Mouse (Mus musculus) ES-E14 (cell line): ENCODE data around the gene Nat8f5. TPM values are rescaled to one million over a fixed set of nuclear protein-coding genes. Genes with fewer than 3 reads are reported as not detected.
"Not testable (repeated sequence)": the region's sequence is repeated elsewhere in the genome, so short reads cannot be mapped to it uniquely, and the experiment has no call there.

ENCODE experiments used
- DNase-seq: peaks from one replicate; pipeline ENCODE4 v3.0.0-alpha.2; 2013; ENCODE audit warnings: low read depth, low spot score
- H3K27ac ChIP-seq: 2 replicates; pipeline ENCODE4 v1.5.1; 2012; ENCODE audit warnings: low read depth, mild to moderate bottlenecking, low read length, moderate library complexity, mixed read lengths; ENCODE audit not compliant: poor library complexity, insufficient read depth, severe bottlenecking
- H3K36me3 ChIP-seq: 2 replicates; pipeline ENCODE4 v1.6.1; 2012; ENCODE audit warnings: mild to moderate bottlenecking, low read length, moderate library complexity, mixed read lengths; ENCODE audit not compliant: control insufficient read depth, poor library complexity, insufficient read depth, severe bottlenecking
- H3K4me1 ChIP-seq, 2 experiments: fragments of 150-350 bp in 1 of 2; sonication (generic) in 1 of 2; 2 replicates each; pipeline ENCODE4 v1.6.1; 2012; ENCODE audit warnings: low read length in 2 of 2, mild to moderate bottlenecking in 1 of 2, mixed read lengths in 1 of 2; ENCODE audit not compliant: control insufficient read depth in 2 of 2, insufficient read depth in 2 of 2, poor library complexity in 1 of 2
- H3K4me3 ChIP-seq, 2 experiments: fragments of 150-350 bp in 1 of 2; sonication (generic) in 1 of 2; 2 replicates each; pipeline ENCODE4 v1.5.1; 2012; ENCODE audit warnings: low read length in 2 of 2, low read depth in 1 of 2, mild to moderate bottlenecking in 1 of 2, mixed read lengths in 1 of 2; ENCODE audit not compliant: insufficient read depth in 1 of 2, poor library complexity in 1 of 2, severe bottlenecking in 1 of 2
- H3K9ac ChIP-seq: 2 replicates; pipeline ENCODE4 v1.6.1; 2012; ENCODE audit warnings: low read depth, mild to moderate bottlenecking, low read length, mixed read lengths; ENCODE audit not compliant: poor library complexity, insufficient read depth, severe bottlenecking
- H3K9me3 ChIP-seq: fragments of 150-350 bp; sonication (generic); 2 replicates; pipeline ENCODE4 v1.6.1; 2012; ENCODE audit warnings: low read depth, mild to moderate bottlenecking, low read length; ENCODE audit not compliant: control insufficient read depth, insufficient read depth
- CHD2 ChIP-seq: IDR thresholded peaks from 2 replicates; pipeline ENCODE4 v1.6.1; 2014; ENCODE audit warnings: mild to moderate bottlenecking, low read depth, low read length, inconsistent platforms
- HCFC1 ChIP-seq: IDR thresholded peaks from 2 replicates; pipeline ENCODE4 v1.6.1; 2012; ENCODE audit warnings: low read length, inconsistent platforms, borderline replicate concordance; ENCODE audit not compliant: insufficient read depth
- MAFK ChIP-seq: IDR thresholded peaks from 2 replicates; pipeline ENCODE4 v1.6.1; 2014; ENCODE audit warnings: mild to moderate bottlenecking, low read depth, low read length, inconsistent platforms; ENCODE audit not compliant: insufficient read depth
- ZC3H11A ChIP-seq: IDR thresholded peaks from 2 replicates; pipeline ENCODE4 v1.6.1; 2012; ENCODE audit warnings: low read depth, mild to moderate bottlenecking, inconsistent platforms, low read length, borderline replicate concordance
- ZNF384 ChIP-seq: IDR thresholded peaks from 2 replicates; pipeline ENCODE4 v1.6.1; 2012; ENCODE audit warnings: low read depth, low read length, inconsistent platforms
- in situ Hi-C, 2 experiments: fragments of 600-800 bp; cut with MboI; formaldehyde crosslinking; loops; one replicate each; pipeline ENCODE4 v1.15.1; 2025; ENCODE audit warnings: low sequenced_read_pairs in 2 of 2, inconsistent platforms in 1 of 2; ENCODE audit not compliant: unreplicated experiment in 2 of 2
- total RNA-seq: library from RNA; depleted of rRNA; stranded (reverse); fragments of 300-350 nt; gene quantifications from 2 replicates; pipeline ENCODE4 v1.2.3, GENCODE M21; 2012

Gene Nat8f5
- total RNA-seq, 1 experiment, result not detected

- no peak overlapping the region for H3K9ac ChIP-seq
- H3K9me3 ChIP-seq, result no peaks in the 10 kb centered on the region
- H3K4me3 ChIP-seq, result no peak overlapping the region
- no peaks in the 10 kb centered on the region for H3K4me1 ChIP-seq
- TF ChIP-seq ZC3H11A (no peak), CHD2 (no peak), MAFK (no peak), ZNF384 (no peak), HCFC1 (no peak)
- no peak for DNase-seq
- in situ Hi-C loops, result no loop called here
- no peak overlapping the region for H3K27ac ChIP-seq
- H3K36me3 ChIP-seq, result no peaks in the 10 kb centered on the region
Measured at GRCm38 (mm10) chr6:85823382-85824090, 2.8 kb upstream of the Nat8f5 start.

GRCm38 (mm10) chr6:85822286-85822685 is 1.5 kb upstream of the Nat8f5 start:
- Histone ChIP-seq H3K4me1 (no peaks in the 10 kb centered on the region), H3K4me3 (no peak overlapping the region), H3K9ac (no peak overlapping the region), H3K36me3 (no peaks in the 10 kb centered on the region), H3K27ac (no peak overlapping the region), H3K9me3 (no peaks in the 10 kb centered on the region)
- in situ Hi-C loops, result no loop called here
- TF ChIP-seq ZNF384 (no peak), HCFC1 (no peak), MAFK (no peak), CHD2 (no peak), ZC3H11A (no peak)
- DNase-seq, result no peak

- H3K36me3 ChIP-seq, result no peaks in the 10 kb centered on the region
- H3K9ac ChIP-seq, result no peak overlapping the region
- peak overlapping the region; percentile 72; the same call in 1 of the 2 replicates for H3K27ac ChIP-seq
- H3K4me3 ChIP-seq, result no peak overlapping the region
- TF ChIP-seq CHD2, result no peak
- TF ChIP-seq HCFC1, result no peak
- no peak for TF ChIP-seq MAFK
- no peak for TF ChIP-seq ZNF384
- no peak for TF ChIP-seq ZC3H11A
- H3K9me3 ChIP-seq, result no peaks in the 10 kb centered on the region
- no peaks in the 10 kb centered on the region for H3K4me1 ChIP-seq
- DNase-seq, result peak; percentile 25
- in situ Hi-C loops, result no loop called here
Measured at GRCm38 (mm10) chr6:85818338-85818737, 2.4 kb downstream of the Nat8f5 start.

GRCm38 (mm10) chr6:85813339-85813738 is 7.4 kb downstream of the Nat8f5 start:
- no peak for DNase-seq
- in situ Hi-C loops, result no loop called here
- Histone ChIP-seq H3K27ac (no peak overlapping the region), H3K9ac (no peak overlapping the region), H3K4me3 (no peak overlapping the region), H3K36me3 (no peaks in the 10 kb centered on the region), H3K9me3 (no peaks in the 10 kb centered on the region), H3K4me1 (no peaks in the 10 kb centered on the region)
- no peak for TF ChIP-seq ZNF384
- no peak for TF ChIP-seq HCFC1
- no peak for TF ChIP-seq CHD2
- no peak for TF ChIP-seq MAFK
- no peak for TF ChIP-seq ZC3H11A

- H3K9me3 ChIP-seq, H3K4me3 ChIP-seq, in situ Hi-C loops, H3K4me1 ChIP-seq, H3K27ac ChIP-seq, H3K9ac ChIP-seq, H3K36me3 ChIP-seq, DNase-seq: not testable (repeated sequence)
Measured at GRCm38 (mm10) chr6:85810942-85811537, 9.7 kb downstream of the Nat8f5 start.

GRCm38 (mm10) chr6:85810514-85810913 is 10.3 kb downstream of the Nat8f5 start:
- H3K4me1 ChIP-seq, H3K27ac ChIP-seq, DNase-seq, H3K4me3 ChIP-seq, H3K9me3 ChIP-seq, H3K36me3 ChIP-seq, H3K9ac ChIP-seq, in situ Hi-C loops: not testable (repeated sequence)

- H3K27ac ChIP-seq, H3K9me3 ChIP-seq, H3K36me3 ChIP-seq, in situ Hi-C loops, DNase-seq, H3K9ac ChIP-seq, H3K4me1 ChIP-seq, H3K4me3 ChIP-seq: not testable (repeated sequence)
Measured at GRCm38 (mm10) chr6:85809784-85810183, 11.0 kb downstream of the Nat8f5 start.
